In genomic region chr5:77029735-77030134, GRCm38 (mm10) we compare ENCODE assay signal across 10 mouse cellular contexts. TPM values are rescaled to one million over a fixed set of nuclear protein-coding genes. Genes with fewer than 3 reads are reported as not detected.
DNase-seq lines count a peak whose midpoint lies in the region; TF ChIP-seq lines count a peak whose summit lies in the region.
"Had no signal": no experiment of that assay in that cellular context is flagged by ENCODE, and none has a peak within 500 bp of the region (broad histone marks: within the 10 kb centered on the region; RNA-seq: fewer than 3 reads in every experiment).

No protein-coding gene starts in this region.

- H3K4me3 ChIP-seq in embryonic fibroblast, embryonic 13.5 days (ENCODE audit: insufficient read depth, low read length), result no peak overlapping the region

- no peak overlapping the region for H3K27ac ChIP-seq in embryonic fibroblast, embryonic 13.5 days (ENCODE audit: insufficient read depth, low read length)
- H3K27ac ChIP-seq: macrophage had no signal

- TF ChIP-seq CTCF in embryonic fibroblast, embryonic 13.5 days (IDR thresholded peaks at IDR 0.05; ENCODE audit: borderline replicate concordance, insufficient read depth, low read length), result peak; percentile 66; the same call in 1 of the 2 replicates

- TF ChIP-seq POLR2A in embryonic fibroblast, embryonic 13.5 days (IDR thresholded peaks at IDR 0.05; ENCODE audit: low read depth, low read length), result no peak

- H3K4me1 ChIP-seq in embryonic fibroblast, embryonic 13.5 days (ENCODE audit: control insufficient read depth, insufficient read depth, low read length), result no peaks in the 10 kb centered on the region

- DNase-seq in kidney, adult 9 months, result peak; percentile 15
- DNase-seq in kidney, adult 11 months, result no peak
- peak; percentile 36 for DNase-seq in CD4-positive helper T cell, adult 2 months (ENCODE audit: low read depth, low spot score)
- DNase-seq in NIH3T3 (ENCODE audit: low read depth) (peak; percentile 75), liver (peak; percentile 43)
- peak; percentile 19 for DNase-seq in skeletal muscle tissue, adult 2 months (ENCODE audit: low read depth, low spot score)
- DNase-seq in left cerebral cortex, adult 8-10 months (ENCODE audit: low spot score in 2 of 2), result no peak

RNA-seq across cellular contexts. Expression of gene Thegl, which starts 13.9 kb away (rescaled TPM):
- polyA plus RNA-seq in embryonic fibroblast, embryonic 13.5 days (2011; ENCODE audit: insufficient read length, low read depth, missing spikeins), result not detected in 2 replicates
- total RNA-seq in left cerebral cortex, adult 8-10 months (2022), result under 1 TPM in 3 of 4 experiments, not detected in 1; 0.21 to 0.91 (median 0.68) TPM
- polyA plus RNA-seq: macrophage had no signal

RNA-seq across cellular contexts. Expression of gene Arl9, which starts 25.9 kb away (rescaled TPM):
- polyA plus RNA-seq in embryonic fibroblast, embryonic 13.5 days (2011; ENCODE audit: insufficient read length, low read depth, missing spikeins), result not detected in 2 replicates
- not detected for total RNA-seq in left cerebral cortex, adult 8-10 months (2022)
- polyA plus RNA-seq: frontal cortex, adult 2 months; macrophage had no signal

RNA-seq across cellular contexts. Expression of gene Srp72, which starts 55.3 kb away (rescaled TPM):
- 192 and 197 TPM in 2 replicates for polyA plus RNA-seq in embryonic fibroblast, embryonic 13.5 days (2011; ENCODE audit: insufficient read length, low read depth, missing spikeins)
- 100 to 1,000 TPM in 3 of 4 experiments, 10 to 100 TPM in 1; 91.9 to 105 (median 103) TPM for total RNA-seq in left cerebral cortex, adult 8-10 months (2022)

Comparison
In these comparisons a context has a peak if more than half of its experiments do, and no peak if none do; other contexts are left out.
1. DNase-seq: peak in kidney, adult 9 months (single experiment), CD4-positive helper T cell, adult 2 months (single experiment), NIH3T3 (single experiment), liver (single experiment) and skeletal muscle tissue, adult 2 months (single experiment); none in kidney, adult 11 months (single experiment) and left cerebral cortex, adult 8-10 months (0 of 2).